Mouse (Mus musculus) liver, adult 2 months (tissue): ENCODE measurements around the gene Copa. TPM values are rescaled to one million over a fixed set of nuclear protein-coding genes. Genes with fewer than 3 reads are reported as not detected.
A peak's percentile ranks its signal among the peaks of the same experiment; 100 is the strongest.

Source experiments
- DNase-seq: peaks from one replicate; pipeline ENCODE4 v3.0.0-alpha.2; 2011; ENCODE audit warnings: low read depth, low spot score; ENCODE audit errors: extremely low read depth
- H3K27ac ChIP-seq: fragments of 200-500 bp; replicated peaks from 2 replicates; pipeline ENCODE4 v1.5.1; 2012; ENCODE audit warnings: low read depth, mild to moderate bottlenecking, control low read depth, inconsistent platforms, low read length; ENCODE audit not compliant: insufficient read depth
- H3K27me3 ChIP-seq: fragments of 200-500 bp; 2 replicates; pipeline ENCODE4 v1.6.1; 2012; ENCODE audit warnings: mild to moderate bottlenecking, moderate library complexity, low read length, inconsistent platforms; ENCODE audit not compliant: control insufficient read depth, insufficient read depth
- H3K36me3 ChIP-seq: fragments of 200-500 bp; 2 replicates; pipeline ENCODE4 v1.6.1; 2012; ENCODE audit warnings: low read length, inconsistent platforms; ENCODE audit not compliant: control insufficient read depth, insufficient read depth
- H3K4me1 ChIP-seq: fragments of 200-500 bp; 2 replicates; pipeline ENCODE4 v1.6.1; 2011; ENCODE audit warnings: low read length; ENCODE audit not compliant: control insufficient read depth, insufficient read depth
- H3K4me3 ChIP-seq: fragments of 200-500 bp; 2 replicates; pipeline ENCODE4 v1.5.1; 2011; ENCODE audit warnings: low read depth, mild to moderate bottlenecking, control low read depth, low read length, moderate library complexity; ENCODE audit not compliant: insufficient read depth
- H3K79me2 ChIP-seq: fragments of 200-500 bp; 2 replicates; pipeline ENCODE4 v1.6.1; 2012; ENCODE audit warnings: inconsistent platforms, mild to moderate bottlenecking, low read length, moderate library complexity; ENCODE audit not compliant: control insufficient read depth, insufficient read depth
- H3K9ac ChIP-seq: fragments of 200-500 bp; 2 replicates; pipeline ENCODE4 v1.6.1; 2012; ENCODE audit warnings: low read depth, mild to moderate bottlenecking, control low read depth, inconsistent platforms, low read length
- CTCF ChIP-seq: fragments of 200-500 bp; IDR thresholded peaks from 2 replicates; pipeline ENCODE4 v1.5.1; 2011; ENCODE audit warnings: low read depth, low read length, control low read depth
- POLR2A ChIP-seq: fragments of 200-500 bp; IDR thresholded peaks from 2 replicates; pipeline ENCODE4 v1.6.1; 2011; ENCODE audit warnings: low read length, control low read depth; ENCODE audit not compliant: insufficient read depth; ENCODE audit errors: extremely low read depth
- WGBS: fragments of 180-500 bp; shearing (Covaris S2); methylation state at CpG from one replicate; pipeline ENCODE4 v1.1.7; 2018; 5-methylcytosine and 5-hydroxymethylcytosine counted together
- polyA plus RNA-seq: library from polyadenylated mRNA; depleted of rRNA; stranded (reverse); fragments of >200 nt; gene quantifications from 2 replicates; pipeline ENCODE4 v1.2.3, GENCODE M21; 2012
- total RNA-seq: library from RNA; depleted of rRNA; stranded (reverse); fragments of >200 nt; gene quantifications from 2 replicates; pipeline ENCODE4 v1.2.3, GENCODE M21; 2014

Copa gene
- total and polyA plus RNA-seq, 2 experiments, result 31.7 to 108 TPM

GRCm38 (mm10) chr1:172128563-172128962 is 46.2 kb downstream of the Copa start:
- peaks cover 42% of the 10 kb centered on the region for H3K36me3 ChIP-seq
- H3K27ac ChIP-seq, result no peak overlapping the region
- 95% methylated on average over 15 of the region's 15 CpGs for WGBS
- no peak overlapping the region for H3K9ac ChIP-seq
- H3K27me3 ChIP-seq, result no peaks in the 10 kb centered on the region
- no peak for DNase-seq
- no peaks in the 10 kb centered on the region; the same call in 1 of the 2 replicates for H3K79me2 ChIP-seq
- H3K4me1 ChIP-seq, result peaks cover 2% of the 10 kb centered on the region; the same call in 1 of the 2 replicates
- no peak overlapping the region for H3K4me3 ChIP-seq
- TF ChIP-seq CTCF, result no peak
- no peak for TF ChIP-seq POLR2A

GRCm38 (mm10) chr1:172129108-172129507 is 46.8 kb downstream of the Copa start:
- H3K9ac ChIP-seq, result no peak overlapping the region
- 80% methylated on average over 2 of the region's 2 CpGs for WGBS
- H3K27me3 ChIP-seq, result no peaks in the 10 kb centered on the region
- H3K27ac ChIP-seq, result no peak overlapping the region
- H3K4me3 ChIP-seq, result no peak overlapping the region
- DNase-seq, result no peak
- no peaks in the 10 kb centered on the region; the same call in 1 of the 2 replicates for H3K79me2 ChIP-seq
- H3K36me3 ChIP-seq, result peaks cover 47% of the 10 kb centered on the region
- TF ChIP-seq POLR2A (no peak), CTCF (0 out of 2 replicates have a peak, but pooled peaks have one; percentile 14)
- H3K4me1 ChIP-seq, result peaks cover 2% of the 10 kb centered on the region; the same call in 1 of the 2 replicates

DNA sequence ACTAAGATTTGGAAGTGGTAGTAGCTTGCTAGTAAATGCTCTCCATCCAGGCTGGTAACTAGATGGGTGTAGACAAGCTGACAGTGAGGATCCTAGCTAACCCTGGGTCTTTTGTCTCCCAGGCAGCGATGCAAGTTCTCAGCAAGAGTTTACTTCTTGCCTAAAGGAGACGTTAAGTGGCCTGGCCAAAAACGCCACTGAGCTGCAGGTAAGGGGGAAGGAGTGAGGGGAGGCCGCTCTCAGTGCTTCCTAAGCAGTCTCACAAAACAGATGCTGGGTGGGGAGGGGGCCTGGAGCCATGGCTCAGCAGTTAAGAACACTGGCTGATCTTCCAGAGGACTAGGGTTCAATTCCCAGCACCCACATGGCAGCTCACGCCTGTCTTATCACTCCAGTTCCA is 47.5 kb downstream of the Copa start:
- Histone ChIP-seq H3K27ac (no peak overlapping the region), H3K4me3 (no peak overlapping the region), H3K36me3 (peaks cover 52% of the 10 kb centered on the region), H3K27me3 (no peaks in the 10 kb centered on the region), H3K4me1 (peaks cover 2% of the 10 kb centered on the region; the same call in 1 of the 2 replicates), H3K79me2 (no peaks in the 10 kb centered on the region; the same call in 1 of the 2 replicates), H3K9ac (no peak overlapping the region)
- TF ChIP-seq POLR2A (no peak), CTCF (no peak)
- 98% methylated on average over 5 of the region's 5 CpGs for WGBS
- DNase-seq, result no peak

- H3K4me3 ChIP-seq, result no peak overlapping the region
- DNase-seq, result peak; percentile 43
- H3K27ac ChIP-seq, result no peak overlapping the region
- H3K9ac ChIP-seq, result no peak overlapping the region
- H3K27me3 ChIP-seq, result no peaks in the 10 kb centered on the region
- no peaks in the 10 kb centered on the region; the same call in 1 of the 2 replicates for H3K79me2 ChIP-seq
- 0 out of 2 replicates have a peak, but pooled peaks cover 2% of the 10 kb centered on the region for H3K4me1 ChIP-seq
- H3K36me3 ChIP-seq, result peaks cover 60% of the 10 kb centered on the region
- 77% methylated on average over 7 of the region's 7 CpGs for WGBS
- TF ChIP-seq CTCF (no peak), POLR2A (no peak)
These were observed 50.0 kb downstream of the Copa start for GRCm38 (mm10) chr1:172132319-172132718.

DNA sequence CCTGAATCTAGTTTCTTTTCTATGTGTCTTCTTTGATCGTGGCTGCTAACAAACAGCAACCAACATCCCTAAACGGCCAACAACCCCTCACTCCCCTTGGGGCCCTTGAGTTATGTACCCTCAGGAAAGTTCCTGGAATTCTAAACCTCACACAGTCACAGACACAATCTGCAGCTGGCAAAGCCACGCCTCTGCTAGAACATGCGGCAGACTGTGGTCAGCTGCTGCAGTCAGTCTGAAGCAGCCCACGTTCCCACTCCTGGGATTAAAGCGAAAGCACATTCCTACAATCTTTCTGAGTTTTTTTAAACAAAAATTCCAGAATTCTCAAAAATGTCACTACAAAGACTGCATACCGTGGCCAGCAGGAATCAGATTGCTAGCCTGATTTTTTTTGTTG is 51.2 kb downstream of the Copa start:
- TF ChIP-seq CTCF (no peak), POLR2A (no peak)
- Histone ChIP-seq H3K27me3 (no peaks in the 10 kb centered on the region), H3K4me1 (0 out of 2 replicates have a peak, but pooled peaks cover 2% of the 10 kb centered on the region), H3K9ac (no peak overlapping the region), H3K79me2 (no peaks in the 10 kb centered on the region; the same call in 1 of the 2 replicates), H3K36me3 (peaks cover 57% of the 10 kb centered on the region), H3K27ac (no peak overlapping the region), H3K4me3 (no peak overlapping the region)
- no peak for DNase-seq
- WGBS, result 88% methylated on average over 7 of the region's 7 CpGs

DNA sequence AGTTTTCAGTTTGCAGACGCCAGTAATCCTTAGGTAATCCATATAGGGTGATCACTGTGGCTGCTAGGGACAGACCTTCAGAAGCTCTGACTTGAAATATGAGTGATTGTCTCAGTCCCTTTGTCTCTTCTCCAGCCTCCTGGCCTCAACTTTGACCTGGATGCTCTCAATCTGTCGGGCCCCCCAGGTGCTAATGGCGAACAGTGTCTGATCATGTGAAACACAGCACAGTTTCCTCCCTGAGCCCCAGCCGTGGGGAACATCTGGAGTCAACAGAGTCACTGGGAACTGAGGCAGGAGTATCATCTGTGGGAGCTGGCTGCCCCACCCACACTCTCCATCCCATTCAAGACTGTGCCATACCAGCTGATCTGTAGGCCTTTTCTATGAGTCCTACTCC is 51.7 kb downstream of the Copa start:
- Histone ChIP-seq H3K27ac (no peak overlapping the region), H3K9ac (no peak overlapping the region), H3K4me1 (0 out of 2 replicates have a peak, but pooled peaks cover 2% of the 10 kb centered on the region), H3K79me2 (no peaks in the 10 kb centered on the region), H3K4me3 (no peak overlapping the region), H3K27me3 (no peaks in the 10 kb centered on the region), H3K36me3 (peaks cover 52% of the 10 kb centered on the region)
- 83% methylated on average over 4 of the region's 4 CpGs for WGBS
- TF ChIP-seq CTCF, result no peak
- TF ChIP-seq POLR2A, result no peak
- DNase-seq, result no peak
